Mouse (Mus musculus) thymus, adult 2 months (tissue): ENCODE results near the gene Ankrd65.

Experiments
- CTCF ChIP-seq: fragments of 200-500 bp; IDR thresholded peaks from 2 replicates; pipeline ENCODE4 v1.5.1; 2012; ENCODE audit warnings: mild to moderate bottlenecking, control low read depth, low read length, moderate library complexity, borderline replicate concordance; ENCODE audit not compliant: control insufficient read depth, poor library complexity, insufficient read depth; ENCODE audit errors: extremely low read depth
- POLR2A ChIP-seq: fragments of 200-500 bp; IDR thresholded peaks from 2 replicates; pipeline ENCODE4 v1.6.1; 2012; ENCODE audit warnings: mild to moderate bottlenecking, low read length, control low read depth, moderate library complexity; ENCODE audit not compliant: control insufficient read depth, poor library complexity, insufficient read depth; ENCODE audit errors: extremely low read depth

GRCm38 (mm10) chr4:155788300-155788699, 1.9 kb upstream of the Ankrd65 start:
- TF ChIP-seq CTCF: no peak
- no peak for TF ChIP-seq POLR2A
